In genomic region chr5:75153961-75154620, GRCm38 (mm10) we compare ENCODE assay signal across 8 mouse cellular contexts. TPM values are rescaled to one million over a fixed set of nuclear protein-coding genes. Genes with fewer than 3 reads are reported as not detected.
DNase-seq lines count a peak whose midpoint lies in the region; ATAC-seq lines count a peak whose summit lies in the region.

No protein-coding gene starts in this region.

- no peaks in the 10 kb centered on the region for H3K36me3 ChIP-seq in kidney, embryonic 14.5 days (ENCODE audit: control insufficient read depth, insufficient read depth, low read length)

- WGBS in kidney, embryonic 14.5 days = 1% methylated on average over 27 of the region's 27 CpGs

- no peaks in the 10 kb centered on the region for H3K9me3 ChIP-seq in kidney, embryonic 14.5 days (ENCODE audit: control insufficient read depth, low read length)

- peaks cover 18% of the 10 kb centered on the region for H3K4me1 ChIP-seq in kidney, embryonic 14.5 days (ENCODE audit: control insufficient read depth, insufficient read depth, low read length)

- peak overlapping the region; percentile 87 for H3K4me2 ChIP-seq in kidney, embryonic 14.5 days (replicated peaks; ENCODE audit: low read depth, low read length)

- peak overlapping the region; percentile 84 for H3K9ac ChIP-seq in kidney, embryonic 14.5 days (ENCODE audit: low read depth, low read length)

- peak; percentile 58 to 67 for DNase-seq in lung, adult 18-20 months
- DNase-seq in lung, postnatal 36 days = no peak
- peak; percentile 41 for DNase-seq in embryo, embryonic 11 days
- DNase-seq in heart, adult 8-10 months (ENCODE audit: low spot score) = peak; percentile 51
- no peak for DNase-seq in layer of hippocampus, postnatal 14 days (ENCODE audit: low spot score in 2 of 2)

- peaks cover 42% of the 10 kb centered on the region for H3K27me3 ChIP-seq in kidney, embryonic 14.5 days (ENCODE audit: control insufficient read depth, insufficient read depth, low read length)

- peak overlapping the region; percentile 77 for H3K27ac ChIP-seq in kidney, embryonic 14.5 days (ENCODE audit: low read depth, low read length)

- peak overlapping the region; percentile 59 for H3K4me3 ChIP-seq in kidney, embryonic 14.5 days (ENCODE audit: low read length)

- no peak for ATAC-seq in kidney, embryonic 14.5 days (ENCODE audit: low FRiP score, low TSS enrichment)
- ATAC-seq in megakaryocyte progenitor cell, adult 5-6 weeks (replicated peaks; ENCODE audit: poor library complexity) = peak; percentile 25
- no peak for ATAC-seq in frontal cortex, adult (ENCODE audit: low TSS enrichment)

RNA-seq across cellular contexts. Expression of gene Pdgfra, which starts 2.0 kb away (rescaled TPM):
- total RNA-seq in heart, adult 8-10 months (2022) = 10 to 100 TPM; 17.9 to 23.3 (median 21.5) TPM
- polyA plus RNA-seq in kidney, embryonic 14.5 days (2014; fragmentation: Nextera tagmentation; extraction: Ambion mirVana) = 23.0 and 56.8 TPM in 2 replicates
- total RNA-seq in megakaryocyte progenitor cell, adult 5-6 weeks (2015) = not detected in 2 replicates
- 0.08 TPM in 1 of 2 replicates, not detected in the other for total RNA-seq in megakaryocyte progenitor cell, adult 5-6 weeks (2017)
- 10 to 100 TPM; 79.4 to 81.1 TPM for total RNA-seq in layer of hippocampus, postnatal 14 days (2021)

Comparison
In these comparisons a context has a peak if more than half of its experiments do, and no peak if none do; other contexts are left out.
1. DNase-seq: peak in lung, adult 18-20 months (2 of 2), embryo, embryonic 11 days (single experiment) and heart, adult 8-10 months (single experiment); none in lung, postnatal 36 days (single experiment) and layer of hippocampus, postnatal 14 days (0 of 2).
2. RNA of gene Pdgfra, which starts 2.0 kb away (total RNA-seq): 79.4 to 81.1 TPM in layer of hippocampus, postnatal 14 days and 17.9 to 23.3 TPM in heart, adult 8-10 months; 0.08 TPM in megakaryocyte progenitor cell, adult 5-6 weeks; every median in the first group is over 10 times any median in the second.